Mouse (Mus musculus) heart, adult 11 months (tissue): ENCODE results near the gene Calcrl.
A peak's percentile ranks its signal among the peaks of the same experiment; 100 is the strongest.

Source experiments
- DNase-seq: peaks from one replicate; pipeline ENCODE4 v3.0.0; 2022

Gene Calcrl

DNA sequence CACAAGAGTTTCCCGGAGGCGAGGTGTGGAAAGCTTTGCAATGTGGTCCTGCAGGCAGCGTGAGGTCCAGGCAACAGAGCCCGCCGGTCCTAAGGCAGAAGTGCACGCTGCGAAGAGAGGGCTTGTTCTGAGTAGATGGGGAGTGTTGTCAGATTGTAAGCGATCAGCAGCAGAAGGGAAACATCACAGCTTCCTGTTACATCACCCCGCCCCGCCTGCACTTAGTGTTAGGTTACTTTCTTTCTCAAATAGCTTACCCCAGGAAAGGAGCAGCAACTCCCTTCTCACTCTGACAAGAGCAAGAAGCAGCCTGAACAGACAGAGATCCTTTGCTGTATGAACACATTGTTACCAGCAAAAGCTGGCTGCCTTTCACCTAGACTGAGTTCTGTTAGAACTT lies at the start of gene Calcrl:
Gene Calcrl, minus strand, starts transcription at position 274 of the 400 bp plus-strand sequence.
- DNase-seq = peak; percentile 99

DNA sequence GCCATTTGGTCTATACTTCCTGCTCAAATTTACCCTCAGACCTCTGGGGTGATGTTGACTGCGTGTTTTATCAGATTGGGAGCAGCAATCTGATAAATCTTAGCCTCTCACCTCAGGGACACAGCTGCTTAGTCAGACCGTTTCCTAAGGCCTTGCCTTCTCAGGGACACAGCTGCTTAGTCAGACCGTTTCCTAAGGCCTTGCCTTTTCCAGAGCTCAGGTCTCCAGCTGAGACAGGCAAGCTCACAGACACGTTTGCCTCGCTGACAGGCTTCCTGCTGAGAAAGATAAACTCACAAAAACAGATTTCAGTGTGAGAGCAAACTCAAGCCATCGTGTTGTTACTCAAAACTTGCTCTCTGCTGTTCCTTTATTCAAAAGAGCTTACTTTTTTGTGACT lies 49.4 kb upstream of the Calcrl start:
- DNase-seq = peak; percentile 88

DNA sequence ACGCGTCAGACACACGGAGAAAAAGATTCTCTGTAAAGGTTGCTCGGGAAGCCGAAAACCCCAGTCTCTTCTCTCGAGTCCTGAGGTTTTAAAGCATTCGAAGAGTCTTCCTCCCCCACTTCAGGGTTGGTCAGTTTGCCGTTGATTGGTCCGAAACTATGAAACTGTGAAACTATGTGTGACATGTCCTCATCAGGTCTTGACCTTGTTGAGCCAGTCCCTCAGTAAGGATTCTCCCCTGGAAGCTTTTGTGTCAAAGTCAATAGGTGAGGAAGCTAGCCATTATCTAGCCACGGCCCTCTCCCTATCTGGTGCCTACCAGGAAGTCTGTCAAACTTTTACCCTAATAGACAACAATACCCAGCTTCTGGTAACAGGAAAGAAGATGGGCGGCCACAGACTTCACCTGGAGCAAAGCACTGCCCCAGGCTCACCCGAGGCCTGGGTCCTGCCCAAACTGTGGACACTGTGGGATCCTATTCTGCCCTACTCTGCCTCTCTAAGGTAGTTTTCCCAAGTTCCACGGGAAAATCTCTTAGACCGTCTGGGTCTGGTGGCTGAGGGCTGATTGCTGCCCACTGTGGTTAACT lies 48.8 kb upstream of the Calcrl start:
- DNase-seq = peak; percentile 79

DNA sequence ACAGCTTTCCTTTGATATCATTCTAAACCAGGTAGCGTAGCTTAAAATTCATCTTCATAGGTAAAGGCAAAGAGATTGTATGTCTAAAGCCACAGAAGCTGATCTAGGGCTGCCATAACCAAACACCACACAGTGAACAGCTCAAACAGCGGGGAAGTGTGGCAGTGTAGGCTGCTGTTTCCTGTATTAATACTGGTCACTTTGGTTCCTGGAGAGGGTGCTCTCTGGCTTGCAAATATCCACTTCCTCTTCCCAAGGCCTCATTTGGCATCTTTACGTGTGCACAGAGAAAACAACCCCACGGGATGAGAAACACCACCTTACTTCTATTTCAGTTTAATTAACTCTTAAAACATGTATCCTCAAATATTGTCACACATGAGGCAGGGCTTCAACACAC lies 42.2 kb upstream of the Calcrl start:
- no peak for DNase-seq

DNA sequence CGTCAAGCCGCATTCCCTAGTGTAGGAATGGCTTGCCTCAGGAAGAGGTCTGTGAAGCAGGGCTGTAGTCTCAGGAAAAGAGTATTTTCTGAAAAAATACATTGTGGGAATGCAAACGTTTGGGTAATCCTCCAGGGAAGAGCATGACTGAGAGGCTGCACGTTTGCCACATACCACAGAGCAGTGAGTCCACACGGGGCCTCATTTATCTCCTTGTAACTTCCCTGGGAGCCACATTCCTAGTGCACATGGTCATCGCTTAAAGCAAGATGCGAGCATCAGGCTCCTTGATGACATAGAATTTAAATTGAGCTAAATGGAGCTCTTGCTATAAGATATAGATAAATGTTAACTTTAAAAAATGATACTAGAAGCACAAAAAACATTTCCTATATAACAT lies 39.7 kb upstream of the Calcrl start:
- DNase-seq = peak; percentile 55

DNA sequence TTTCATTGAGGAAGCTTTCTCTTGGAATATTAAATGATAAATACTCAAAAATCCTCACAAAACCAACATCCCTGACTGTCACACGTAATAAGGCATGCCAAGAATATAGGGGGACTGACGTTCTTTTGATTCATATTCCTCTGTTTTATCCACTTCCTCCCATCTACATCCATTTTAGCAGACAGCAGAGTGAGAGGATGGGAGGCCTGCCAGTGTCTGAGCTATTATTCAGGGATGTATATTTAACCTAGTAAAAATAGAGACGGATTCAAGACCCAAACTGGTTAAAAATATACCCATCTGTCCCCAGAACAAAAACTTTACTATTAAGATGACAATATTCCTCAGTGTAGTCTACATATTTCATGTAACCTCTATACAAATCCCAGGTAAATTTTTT lies 37.2 kb upstream of the Calcrl start:
- no peak for DNase-seq

DNA sequence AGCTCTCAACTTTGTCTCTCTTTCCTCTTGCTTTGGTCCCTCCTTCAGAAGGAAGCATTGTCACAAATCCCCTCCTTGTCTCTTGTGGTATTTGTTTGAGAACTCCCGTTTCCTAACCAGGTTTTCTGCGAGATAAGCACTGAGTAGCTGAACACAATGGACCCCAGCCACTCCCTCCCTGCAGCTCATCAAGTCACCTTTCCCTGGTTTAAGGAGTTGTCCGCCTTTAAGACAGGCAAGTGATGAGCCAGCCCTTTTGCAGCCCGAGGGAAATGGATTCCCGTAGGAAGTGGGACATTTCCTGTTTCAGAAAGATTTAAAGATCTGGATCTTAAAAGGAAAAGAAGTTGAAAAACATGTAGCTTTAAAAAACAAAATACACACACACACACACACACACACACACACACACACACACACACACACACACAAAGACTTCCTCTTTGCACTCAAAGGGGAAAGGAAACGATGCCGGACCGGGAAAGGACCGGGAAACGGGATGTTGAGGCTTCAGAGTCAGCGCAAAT lies 34.5 kb upstream of the Calcrl start:
- peak; percentile 96 for DNase-seq

DNA sequence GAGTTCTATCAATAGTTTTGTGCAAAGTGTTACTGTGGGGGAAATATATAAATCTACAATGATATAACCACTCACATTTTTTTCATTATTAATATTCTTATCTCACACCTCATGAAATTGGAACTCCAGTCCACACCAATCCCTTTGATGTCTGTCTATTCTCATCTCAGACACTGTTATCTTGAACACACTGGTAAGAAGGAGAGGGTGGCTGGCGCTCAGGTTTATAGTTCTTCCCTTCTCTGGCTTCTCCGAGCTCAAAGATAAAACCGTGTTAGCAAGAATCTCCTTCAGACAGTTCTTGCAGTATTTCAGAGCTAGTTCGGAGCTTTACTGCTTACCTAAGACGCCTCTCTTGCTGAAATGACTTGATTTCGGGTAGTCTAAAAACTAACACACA lies 32.0 kb upstream of the Calcrl start:
- peak; percentile 46 for DNase-seq

DNA sequence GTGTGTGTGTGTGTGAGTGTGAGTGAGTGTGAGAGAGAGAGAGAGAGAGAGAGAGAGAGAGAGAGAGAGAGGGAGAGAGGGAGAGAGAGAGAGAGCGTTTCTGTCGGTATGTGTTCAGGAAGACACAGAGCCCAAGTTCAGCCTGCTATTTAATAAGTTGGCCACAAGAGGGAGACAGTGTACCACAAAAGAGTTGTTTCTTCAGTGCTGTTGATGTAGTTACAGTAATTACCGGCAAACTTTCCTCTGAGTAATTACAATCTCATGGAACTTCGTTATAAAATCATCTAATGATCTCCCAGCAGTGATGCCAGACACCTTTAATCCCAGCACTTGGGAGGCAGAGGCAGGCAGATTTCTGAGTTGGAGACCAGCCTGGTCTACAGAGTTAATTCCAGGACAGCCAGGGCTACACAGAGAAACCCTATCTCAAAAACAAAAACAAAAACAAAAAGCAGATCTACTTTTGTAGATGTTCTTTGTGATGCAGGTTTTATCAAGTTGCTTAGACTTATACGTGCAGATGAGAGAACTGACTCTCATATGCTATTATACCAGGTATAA lies 30.1 kb upstream of the Calcrl start:
- peak; percentile 92 for DNase-seq

DNA sequence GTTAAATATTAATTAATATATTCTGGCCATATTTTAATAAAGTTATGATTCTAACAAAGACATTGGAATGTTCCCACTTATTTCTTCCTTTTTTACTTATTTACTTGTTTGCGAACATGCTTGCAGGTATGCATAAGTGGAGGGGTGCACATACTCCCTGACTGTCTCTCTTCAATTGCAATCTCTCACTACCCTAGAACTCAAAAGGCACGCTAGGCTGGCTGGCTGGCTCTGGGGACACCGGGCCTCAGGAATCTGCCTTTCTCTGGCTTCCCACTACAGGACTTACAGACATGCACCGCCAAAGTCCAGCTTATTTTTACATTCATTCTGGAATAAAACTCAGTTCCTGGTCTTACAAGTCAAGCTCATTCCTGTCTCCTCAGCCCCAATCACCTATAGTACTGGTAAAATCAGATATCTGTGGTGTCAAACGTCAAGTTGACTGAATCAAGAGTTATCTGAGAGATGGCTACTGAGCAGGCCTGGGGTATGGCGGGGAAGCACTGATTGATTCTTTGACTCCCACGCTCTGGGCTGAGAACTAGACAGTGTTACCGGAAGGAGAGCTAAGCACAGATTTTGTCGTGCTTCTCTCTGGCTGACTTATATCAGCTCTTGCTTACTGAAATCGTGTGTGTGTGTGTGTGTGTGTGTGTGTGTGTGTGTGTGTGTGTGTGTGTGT lies 29.5 kb upstream of the Calcrl start:
- no peak for DNase-seq

DNA sequence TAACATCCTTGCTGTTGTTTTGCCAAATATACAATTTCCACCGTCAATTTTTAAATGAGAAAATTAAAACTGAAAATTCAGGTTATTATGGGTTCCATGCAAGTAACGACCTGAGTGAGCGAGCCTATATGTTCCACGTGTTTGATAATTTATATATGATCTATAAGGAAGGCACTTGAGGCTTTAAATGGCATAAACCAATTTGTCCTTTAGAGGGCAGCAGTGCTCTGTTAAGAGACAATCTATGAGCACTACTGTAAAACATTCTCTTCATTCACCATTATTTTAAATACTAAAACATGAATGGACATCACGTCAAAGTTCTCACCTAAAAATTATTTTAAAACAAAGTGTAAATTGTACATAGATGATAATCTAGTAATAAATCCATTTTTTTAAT lies 28.8 kb upstream of the Calcrl start:
- no peak for DNase-seq

DNA sequence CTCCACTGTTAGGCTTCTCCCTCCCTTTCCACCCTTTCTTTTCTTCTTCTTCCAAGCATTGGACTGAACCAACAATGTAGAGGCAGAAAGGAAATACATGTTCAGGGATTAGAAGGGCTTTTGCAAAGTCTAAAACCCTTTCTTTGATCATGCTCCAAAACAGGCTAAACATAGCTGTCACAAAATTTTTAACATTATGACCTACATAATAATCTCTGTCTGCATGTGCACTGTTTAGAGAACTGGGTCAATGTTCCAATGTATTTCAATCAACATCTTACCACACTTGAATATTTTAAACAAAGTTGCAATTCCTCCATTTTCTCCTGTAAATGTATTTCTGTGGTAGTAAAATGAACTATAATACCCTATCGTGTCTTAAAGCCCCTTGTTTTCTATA lies 20.3 kb upstream of the Calcrl start:
- no peak for DNase-seq

DNA sequence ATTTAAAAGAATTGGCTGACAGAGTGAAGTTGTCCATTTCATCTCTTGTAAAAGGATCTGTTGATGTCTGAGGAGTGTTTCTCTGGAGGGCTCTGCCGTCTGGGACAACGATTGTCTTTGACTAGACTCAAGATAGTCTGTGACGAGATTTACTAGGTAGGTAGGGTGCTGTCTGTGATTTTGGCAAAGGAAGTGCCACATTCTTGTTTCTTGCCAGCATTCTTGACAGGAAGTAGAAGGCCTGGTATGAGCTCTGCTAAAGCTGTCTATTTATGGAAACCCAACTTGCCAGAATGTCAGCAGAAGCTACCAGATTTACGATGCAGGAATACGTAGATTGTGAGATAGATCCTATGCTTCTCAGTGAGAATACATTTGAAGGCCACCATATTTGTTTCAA lies 16.7 kb upstream of the Calcrl start:
- no peak for DNase-seq

DNA sequence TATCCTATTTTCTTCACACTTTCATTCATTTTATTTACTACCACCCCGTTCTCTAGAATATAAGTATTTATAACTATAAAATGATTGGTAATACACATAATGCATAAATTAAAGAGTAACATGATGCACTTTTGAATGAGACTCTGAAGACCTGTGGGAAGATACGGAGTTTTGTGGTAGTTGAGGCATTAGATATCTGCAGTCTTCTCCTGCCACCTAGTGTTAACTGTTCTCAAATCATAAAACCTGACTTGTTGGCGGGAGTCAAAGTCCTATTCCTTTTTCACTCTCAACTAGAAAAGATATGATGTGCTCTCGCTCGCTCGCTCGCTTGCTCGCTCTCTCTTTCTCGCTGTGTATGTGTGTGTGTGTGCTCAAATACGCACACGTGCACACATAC lies 4.5 kb upstream of the Calcrl start:
- no peak for DNase-seq

DNA sequence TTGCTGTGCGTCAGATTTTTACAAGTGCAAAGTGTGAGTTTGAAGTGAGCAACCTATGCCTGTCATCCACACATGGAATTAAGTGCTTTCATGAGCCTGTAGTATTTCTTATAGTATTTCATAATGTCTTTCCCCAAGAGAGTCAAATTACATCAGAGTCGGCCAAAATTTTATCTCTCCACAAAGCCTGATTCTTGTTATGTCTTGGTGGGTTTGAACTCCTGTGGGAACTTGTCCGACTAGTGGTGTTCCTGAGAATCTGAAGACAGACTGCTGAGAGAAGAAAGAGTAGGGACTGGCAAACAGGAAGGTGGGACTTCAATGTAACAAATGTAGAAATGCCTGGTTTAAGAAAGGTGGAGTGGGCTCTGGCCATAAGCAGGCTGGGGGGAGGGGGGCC lies 3.6 kb upstream of the Calcrl start:
- no peak for DNase-seq

DNA sequence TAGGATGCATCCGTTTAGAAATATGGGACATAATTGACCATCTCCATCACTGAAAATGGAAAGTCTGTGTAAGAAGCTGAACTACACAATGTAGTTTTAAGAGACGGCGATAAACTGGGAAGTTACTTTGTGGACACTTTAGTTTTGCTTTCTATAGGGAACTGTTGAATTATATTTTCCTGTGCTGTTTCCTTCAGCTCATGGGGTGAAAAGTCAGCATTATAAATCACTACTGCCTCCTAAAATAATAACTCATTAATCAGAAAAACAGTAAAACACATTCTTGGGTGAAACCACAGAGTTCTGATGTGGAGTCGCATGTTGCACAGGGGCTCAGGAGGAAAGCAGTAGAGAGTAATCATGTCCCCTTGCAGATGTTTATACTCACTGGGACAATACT lies 1.3 kb upstream of the Calcrl start:
- DNase-seq = no peak

DNA sequence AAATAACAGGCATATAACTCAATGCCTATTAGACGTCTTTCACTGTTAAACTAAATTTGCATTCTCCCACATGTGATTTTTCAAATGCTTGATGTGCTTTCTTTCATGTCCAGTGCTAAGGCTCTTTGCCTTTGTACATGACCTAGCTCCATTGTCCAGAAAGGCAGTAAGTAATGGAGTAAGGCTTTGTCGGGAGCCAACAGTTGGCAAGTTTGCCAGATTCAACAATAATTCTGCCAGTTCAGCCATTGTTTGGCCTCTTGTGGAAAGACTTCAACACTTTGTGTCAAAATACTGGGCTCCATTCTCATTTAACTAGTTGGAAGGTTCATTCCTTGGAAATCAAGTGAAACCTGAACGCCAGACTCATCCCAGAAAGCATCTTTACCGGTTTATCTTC lies 8.7 kb downstream of the Calcrl start:
- no peak for DNase-seq

DNA sequence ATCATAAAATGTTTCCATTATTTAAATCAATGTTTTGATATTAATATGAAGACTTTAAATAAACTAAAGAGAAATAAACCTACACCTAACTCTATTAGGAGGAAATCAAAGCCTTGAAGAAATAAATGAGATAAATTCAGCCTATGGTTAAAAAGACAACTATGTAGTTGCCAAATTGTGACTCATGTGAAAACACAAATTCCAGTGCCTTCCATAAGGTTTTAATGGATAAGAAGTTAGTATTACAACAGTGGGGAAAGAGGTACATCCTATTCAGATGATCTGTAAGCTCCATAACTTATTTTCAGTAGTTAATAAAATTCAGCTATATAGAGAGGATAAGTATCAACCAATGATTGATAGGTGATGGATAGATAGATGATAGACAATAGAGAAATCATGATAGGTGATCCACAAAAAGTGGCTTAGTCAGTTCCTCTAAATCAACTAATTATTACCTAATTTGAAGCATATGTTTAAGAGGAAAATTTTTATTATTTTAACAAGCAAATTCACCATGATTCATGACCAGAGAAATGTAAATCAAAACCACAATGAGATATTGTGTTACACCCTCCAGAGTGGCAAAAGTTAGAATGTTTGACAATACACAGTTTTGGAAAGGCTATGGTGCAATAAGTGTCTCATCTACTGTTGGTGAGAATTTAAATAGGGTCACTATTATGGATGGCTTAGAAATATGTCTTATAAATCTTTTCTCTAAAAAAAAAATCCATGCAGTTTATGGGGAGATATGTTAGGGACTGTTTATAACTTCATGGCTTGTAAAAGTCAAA lies 15.2 kb downstream of the Calcrl start:
- no peak for DNase-seq

DNA sequence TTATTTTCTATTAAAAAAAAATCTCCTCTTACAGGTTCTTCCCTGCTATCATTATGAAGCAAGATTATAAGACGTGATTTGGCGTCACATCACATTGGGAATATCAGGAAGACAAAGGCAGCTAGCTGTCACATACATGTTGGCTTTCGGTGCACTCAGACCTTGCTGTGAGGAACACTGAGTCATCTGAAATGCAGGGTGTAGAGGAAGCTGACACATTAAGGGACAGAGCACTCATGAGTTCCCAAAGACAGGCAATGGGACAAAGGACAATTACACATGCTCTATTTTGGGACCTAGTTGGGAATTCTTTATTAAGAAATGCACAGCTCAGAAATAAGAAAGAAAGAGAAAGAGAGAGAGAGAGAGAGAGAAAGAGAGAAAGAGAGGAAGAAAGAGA lies 20.4 kb downstream of the Calcrl start:
- no peak for DNase-seq

DNA sequence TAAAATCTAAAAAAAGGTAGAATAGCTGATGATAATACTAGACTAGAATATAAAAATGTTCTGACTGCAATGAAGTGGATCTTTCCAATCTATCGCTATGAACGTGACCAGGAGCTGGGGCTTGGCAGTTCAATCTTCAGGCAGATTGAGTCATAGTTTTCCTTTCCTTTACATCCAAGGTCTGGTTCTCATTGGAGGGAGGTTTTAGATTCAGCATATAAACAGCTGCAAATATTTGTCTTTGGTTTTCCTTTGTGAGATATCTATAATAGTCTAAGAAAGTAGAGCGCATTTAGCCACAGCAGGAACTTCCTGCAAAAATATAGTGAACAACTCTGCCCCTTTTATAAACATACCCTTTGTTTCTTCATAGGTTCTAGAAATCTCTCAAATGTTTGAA lies 22.5 kb downstream of the Calcrl start:
- DNase-seq = no peak

DNA sequence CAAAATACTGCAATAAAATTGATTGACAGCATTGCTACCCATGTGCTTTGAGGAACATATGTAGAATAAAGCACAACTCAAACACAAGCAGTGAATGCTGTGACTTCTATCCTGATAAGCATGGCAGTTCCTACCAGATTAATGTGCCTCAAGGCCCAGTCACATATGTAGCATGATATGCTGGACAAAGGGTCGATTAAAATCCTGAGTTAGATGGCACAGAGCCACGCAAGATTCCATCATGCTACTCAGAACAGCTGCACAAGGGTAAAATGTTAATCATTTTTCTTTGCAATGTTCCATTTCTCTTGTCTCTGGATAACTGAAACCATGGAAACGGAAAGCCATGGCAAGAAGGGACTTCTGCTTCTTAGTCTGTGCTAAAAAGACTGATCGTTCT lies 28.7 kb downstream of the Calcrl start:
- peak; percentile 73 for DNase-seq

DNA sequence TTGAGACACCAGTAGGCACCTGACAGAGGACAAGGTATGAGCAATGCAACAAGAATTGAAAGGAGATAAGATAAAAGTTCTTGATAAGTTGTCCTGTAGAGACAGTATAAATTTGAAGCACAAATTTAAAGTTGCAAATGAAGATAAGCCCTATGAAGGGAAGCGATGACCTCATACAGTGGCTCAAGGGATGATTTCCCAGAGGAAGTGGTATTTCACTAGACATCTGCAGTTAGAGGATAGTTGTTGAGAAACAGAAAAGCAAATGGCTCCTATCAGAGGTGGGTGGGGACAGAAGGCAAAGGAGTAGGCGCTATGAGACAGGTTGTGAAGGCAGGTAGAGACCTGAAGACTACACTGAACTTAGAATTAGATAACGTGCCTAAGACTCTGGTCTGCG lies 32.0 kb downstream of the Calcrl start:
- DNase-seq = peak; percentile 87

DNA sequence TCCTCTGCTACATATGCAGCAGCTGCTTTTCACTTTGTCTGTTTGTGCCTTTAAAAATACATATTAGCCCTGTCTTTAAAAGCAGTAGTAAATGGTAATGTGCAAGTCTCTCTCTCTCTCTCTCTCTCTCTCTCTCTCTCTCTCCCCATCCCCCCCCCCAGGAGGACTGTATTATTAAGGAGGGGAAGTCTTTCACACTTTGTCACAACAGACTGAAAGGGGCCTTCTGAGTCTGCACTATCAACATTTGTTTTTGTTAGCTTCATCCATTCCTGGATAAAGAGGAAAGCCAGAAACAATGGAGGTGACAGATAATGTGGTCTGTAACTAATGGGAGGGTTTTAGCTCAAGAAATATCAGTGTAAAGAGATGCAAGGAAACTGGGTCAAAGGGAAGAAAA lies 36.1 kb downstream of the Calcrl start:
- peak; percentile 55 for DNase-seq

DNA sequence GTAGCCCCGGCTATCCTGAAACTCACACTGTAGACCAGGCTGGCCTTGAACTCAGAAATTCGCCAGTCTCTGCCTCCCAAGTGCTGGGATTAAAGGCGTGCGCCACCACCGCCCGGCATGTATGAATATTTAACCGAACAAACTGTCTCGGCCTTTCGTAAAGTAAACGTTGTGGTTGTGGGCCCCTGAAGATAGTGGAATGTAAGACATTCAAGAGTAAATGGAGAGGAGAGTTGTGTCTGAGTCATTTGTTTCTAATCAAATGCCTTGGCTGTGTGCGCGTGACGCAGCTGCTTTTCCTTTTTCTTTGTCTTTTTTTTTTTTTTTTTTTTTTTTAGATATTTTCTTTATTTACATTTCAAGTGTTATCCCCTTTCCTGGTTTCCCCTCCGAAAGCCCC lies 36.7 kb downstream of the Calcrl start:
- peak; percentile 86 for DNase-seq
